Mouse (Mus musculus) lung, embryonic 16.5 days (tissue): ENCODE data around the gene Rpgrip1l. TPM values are rescaled to one million over a fixed set of nuclear protein-coding genes. Genes with fewer than 3 reads are reported as not detected.

ENCODE experiments used
- ATAC-seq: fragments of 200-750 bp; cut with Nextera tagmentation; 2 replicates; pipeline ENCODE4 v1.8.0; 2017; ENCODE audit warnings: low read depth, mild to moderate bottlenecking, moderate library complexity
- H3K27ac ChIP-seq: fragments of 300-500 bp; sonication (generic); 2 replicates; pipeline ENCODE4 v1.5.1; 2014; ENCODE audit warnings: mild to moderate bottlenecking, control low read depth, low read length
- H3K27me3 ChIP-seq: fragments of 300-500 bp; sonication (generic); 2 replicates; pipeline ENCODE4 v1.6.1; 2014; ENCODE audit warnings: low read depth, low read length, mixed read lengths; ENCODE audit not compliant: control insufficient read depth, insufficient read depth
- H3K36me3 ChIP-seq: fragments of 300-500 bp; sonication (generic); 2 replicates; pipeline ENCODE4 v1.6.1; 2014; ENCODE audit warnings: low read length; ENCODE audit not compliant: control insufficient read depth, insufficient read depth
- H3K4me1 ChIP-seq: fragments of 300-500 bp; sonication (generic); replicated peaks from 2 replicates; pipeline ENCODE4 v1.6.1; 2014; ENCODE audit warnings: low read length, mixed read lengths; ENCODE audit not compliant: control insufficient read depth, insufficient read depth
- H3K4me2 ChIP-seq: fragments of 300-500 bp; sonication (generic); 2 replicates; pipeline ENCODE4 v1.6.1; 2014; ENCODE audit warnings: low read depth, low read length, control low read depth
- H3K4me3 ChIP-seq: fragments of 300-500 bp; sonication (generic); 2 replicates; pipeline ENCODE4 v1.5.1; 2014; ENCODE audit warnings: mild to moderate bottlenecking, low read length, control low read depth
- H3K9ac ChIP-seq: fragments of 300-500 bp; sonication (generic); 2 replicates; pipeline ENCODE4 v1.6.1; 2014; ENCODE audit warnings: low read length, control low read depth
- H3K9me3 ChIP-seq: fragments of 300-500 bp; sonication (generic); 2 replicates; pipeline ENCODE4 v1.6.1; 2016; ENCODE audit warnings: low read length; ENCODE audit not compliant: control insufficient read depth
- WGBS: fragments of 180-500 bp; shearing (Covaris S2); extraction: QIAGEN DNeasy Blood & Tissue Kit; methylation state at CpG from one replicate; pipeline ENCODE4 v1.1.7; 2014; 5-methylcytosine and 5-hydroxymethylcytosine counted together
- polyA plus RNA-seq: library from polyadenylated mRNA; unstranded; fragments of >200 nt; fragmentation: Nextera tagmentation; extraction: Ambion mirVana; gene quantifications from 2 replicates; pipeline ENCODE4 v1.2.1, GENCODE M21; 2015

Rpgrip1l gene
- polyA plus RNA-seq, 1 experiment from 2014 or later, result 12.9 TPM

GRCm38 (mm10) chr8:91286237-91286636 is 26.8 kb downstream of the Rpgrip1l start:
- ATAC-seq, result no peak
- Histone ChIP-seq H3K27me3 (no peaks in the 10 kb centered on the region), H3K36me3 (no peaks in the 10 kb centered on the region), H3K9ac (no peak overlapping the region), H3K9me3 (no peaks in the 10 kb centered on the region), H3K4me2 (no peak overlapping the region), H3K27ac (no peak overlapping the region), H3K4me1 (peaks cover 14% of the 10 kb centered on the region), H3K4me3 (no peak overlapping the region)
- 81% methylated on average over 8 of the region's 8 CpGs for WGBS

GRCm38 (mm10) chr8:91283815-91284214 is 29.2 kb downstream of the Rpgrip1l start:
- no peaks in the 10 kb centered on the region for H3K36me3 ChIP-seq
- 46% methylated on average over 1 of the region's 1 CpGs for WGBS

GRCm38 (mm10) chr8:91282655-91283054 is 30.4 kb downstream of the Rpgrip1l start:
- Histone ChIP-seq H3K9ac (no peak overlapping the region), H3K36me3 (no peaks in the 10 kb centered on the region), H3K9me3 (no peaks in the 10 kb centered on the region), H3K27me3 (no peaks in the 10 kb centered on the region), H3K4me2 (no peak overlapping the region), H3K27ac (no peak overlapping the region; the same call in 1 of the 2 replicates), H3K4me3 (no peak overlapping the region), H3K4me1 (peaks cover 17% of the 10 kb centered on the region)
- ATAC-seq, result no peak
- WGBS, result 65% methylated on average over 5 of the region's 5 CpGs

More at GRCm38 (mm10) chr8:91283815-91284214, 29.2 kb downstream of the Rpgrip1l start:
- Histone ChIP-seq H3K4me3 (no peak overlapping the region), H3K4me2 (no peak overlapping the region), H3K9ac (no peak overlapping the region), H3K27me3 (no peaks in the 10 kb centered on the region), H3K9me3 (no peaks in the 10 kb centered on the region), H3K4me1 (peaks cover 20% of the 10 kb centered on the region), H3K27ac (no peak overlapping the region)
- no peak for ATAC-seq

GRCm38 (mm10) chr8:91281545-91281944 is 31.5 kb downstream of the Rpgrip1l start:
- Histone ChIP-seq H3K4me3 (no peak overlapping the region), H3K27me3 (no peaks in the 10 kb centered on the region), H3K9me3 (no peaks in the 10 kb centered on the region), H3K4me1 (peaks cover 17% of the 10 kb centered on the region), H3K4me2 (no peak overlapping the region), H3K9ac (no peak overlapping the region), H3K27ac (0 out of 2 replicates have a peak overlapping the region, but pooled peaks have one; percentile 5), H3K36me3 (no peaks in the 10 kb centered on the region)
- WGBS, result 72% methylated on average over 8 of the region's 8 CpGs
- ATAC-seq, result no peak

GRCm38 (mm10) chr8:91280467-91281212 is 32.4 kb downstream of the Rpgrip1l start:
- peak; percentile 84 for ATAC-seq
- Histone ChIP-seq H3K36me3 (peaks cover 5% of the 10 kb centered on the region; the same call in 1 of the 2 replicates), H3K9me3 (0 out of 2 replicates have a peak, but pooled peaks cover 5% of the 10 kb centered on the region), H3K4me3 (0 out of 2 replicates have a peak overlapping the region, but pooled peaks have one; percentile 6), H3K27me3 (no peaks in the 10 kb centered on the region), H3K4me2 (peak overlapping the region; percentile 20; the same call in 1 of the 2 replicates), H3K27ac (peak overlapping the region; percentile 69), H3K9ac (no peak overlapping the region), H3K4me1 (peaks cover 17% of the 10 kb centered on the region)
- WGBS, result 41% methylated on average over 11 of the region's 11 CpGs

- Histone ChIP-seq H3K9ac (no peak overlapping the region), H3K27me3 (no peaks in the 10 kb centered on the region), H3K27ac (no peak overlapping the region), H3K4me2 (no peak overlapping the region), H3K9me3 (0 out of 2 replicates have a peak, but pooled peaks cover 5% of the 10 kb centered on the region), H3K36me3 (peaks cover 5% of the 10 kb centered on the region; the same call in 1 of the 2 replicates), H3K4me1 (peaks cover 13% of the 10 kb centered on the region), H3K4me3 (no peak overlapping the region)
- 85% methylated on average over 5 of the region's 5 CpGs for WGBS
- ATAC-seq, result no peak
These were observed 35.0 kb downstream of the Rpgrip1l start for GRCm38 (mm10) chr8:91278060-91278459.

- H3K4me1 ChIP-seq, result peaks cover 8% of the 10 kb centered on the region
- no peak overlapping the region for H3K27ac ChIP-seq
- no peak overlapping the region for H3K4me3 ChIP-seq
- ATAC-seq, result no peak
- 0 out of 2 replicates have a peak, but pooled peaks cover 5% of the 10 kb centered on the region for H3K9me3 ChIP-seq
- no peak overlapping the region for H3K9ac ChIP-seq
- H3K36me3 ChIP-seq, result peaks cover 14% of the 10 kb centered on the region; the same call in 1 of the 2 replicates
- WGBS, result 89% methylated on average over 2 of the region's 2 CpGs
- no peak overlapping the region for H3K4me2 ChIP-seq
- H3K27me3 ChIP-seq, result no peaks in the 10 kb centered on the region
These were observed 36.7 kb downstream of the Rpgrip1l start for GRCm38 (mm10) chr8:91276337-91276736.

- Histone ChIP-seq H3K27me3 (no peaks in the 10 kb centered on the region), H3K9me3 (0 out of 2 replicates have a peak, but pooled peaks cover 5% of the 10 kb centered on the region), H3K27ac (no peak overlapping the region), H3K9ac (no peak overlapping the region), H3K4me2 (no peak overlapping the region), H3K4me1 (no peaks in the 10 kb centered on the region), H3K36me3 (peaks cover 14% of the 10 kb centered on the region; the same call in 1 of the 2 replicates), H3K4me3 (no peak overlapping the region)
- no peak for ATAC-seq
- 91% methylated on average over 5 of the region's 5 CpGs for WGBS
These were observed 39.6 kb downstream of the Rpgrip1l start for GRCm38 (mm10) chr8:91273493-91273892.

- no peak for ATAC-seq
- Histone ChIP-seq H3K27ac (no peak overlapping the region), H3K36me3 (peaks cover 9% of the 10 kb centered on the region; the same call in 1 of the 2 replicates), H3K27me3 (no peaks in the 10 kb centered on the region), H3K4me3 (no peak overlapping the region), H3K9ac (no peak overlapping the region), H3K4me1 (no peaks in the 10 kb centered on the region), H3K9me3 (no peaks in the 10 kb centered on the region), H3K4me2 (no peak overlapping the region)
- 55% methylated on average over 2 of the region's 2 CpGs for WGBS
These were observed 43.6 kb downstream of the Rpgrip1l start for GRCm38 (mm10) chr8:91269374-91269958.
